Mouse (Mus musculus) midbrain, embryonic 15.5 days (tissue): ENCODE results near the gene Cela3a. TPM values are rescaled to one million over a fixed set of nuclear protein-coding genes. Genes with fewer than 3 reads are reported as not detected.
A peak's percentile ranks its signal among the peaks of the same experiment; 100 is the strongest.
"Not testable (repeated sequence)": the region's sequence is repeated elsewhere in the genome, so short reads cannot be mapped to it uniquely, and the experiment has no call there.

Experiments used
- ATAC-seq: fragments of 200-750 bp; cut with Nextera tagmentation; replicated peaks from 2 replicates; pipeline ENCODE4 v1.8.0; 2017; ENCODE audit warnings: moderate TSS enrichment
- H3K27ac ChIP-seq: fragments of 300-500 bp; sonication (generic); 2 replicates; pipeline ENCODE4 v1.5.1; 2015; ENCODE audit warnings: mild to moderate bottlenecking, inconsistent platforms
- H3K27me3 ChIP-seq: fragments of 300-500 bp; sonication (generic); replicated peaks from 2 replicates; pipeline ENCODE4 v1.6.1; 2015; ENCODE audit warnings: inconsistent platforms
- H3K36me3 ChIP-seq: fragments of 300-500 bp; sonication (generic); replicated peaks from 2 replicates; pipeline ENCODE4 v1.6.1; 2015; ENCODE audit warnings: inconsistent platforms
- H3K4me1 ChIP-seq: fragments of 300-500 bp; sonication (generic); 2 replicates; pipeline ENCODE4 v1.6.1; 2015; ENCODE audit warnings: inconsistent platforms
- H3K4me2 ChIP-seq: fragments of 300-500 bp; sonication (generic); 2 replicates; pipeline ENCODE4 v1.6.1; 2015; ENCODE audit warnings: inconsistent platforms, mild to moderate bottlenecking, moderate library complexity
- H3K4me3 ChIP-seq: fragments of 300-500 bp; sonication (generic); 2 replicates; pipeline ENCODE4 v1.5.1; 2015; ENCODE audit warnings: mild to moderate bottlenecking, inconsistent platforms
- H3K9ac ChIP-seq: fragments of 300-500 bp; sonication (generic); 2 replicates; pipeline ENCODE4 v1.6.1; 2015; ENCODE audit warnings: mild to moderate bottlenecking, inconsistent platforms
- H3K9me3 ChIP-seq: fragments of 300-500 bp; sonication (generic); 2 replicates; pipeline ENCODE4 v1.6.1; 2016; ENCODE audit warnings: inconsistent platforms
- WGBS: fragments of 180-500 bp; shearing (Covaris S2); methylation state at CpG from one replicate; pipeline ENCODE4 v1.1.7; 2015; ENCODE audit warnings: mixed read lengths; 5-methylcytosine and 5-hydroxymethylcytosine counted together
- polyA plus RNA-seq: library from polyadenylated mRNA; unstranded; fragments of >200 nt; fragmentation: Nextera tagmentation; extraction: Ambion mirVana; gene quantifications from 2 replicates; pipeline ENCODE4 v1.2.1, GENCODE M21; 2015

Gene Cela3a
- polyA plus RNA-seq, 1 experiment from 2014 or later: not detected

DNA sequence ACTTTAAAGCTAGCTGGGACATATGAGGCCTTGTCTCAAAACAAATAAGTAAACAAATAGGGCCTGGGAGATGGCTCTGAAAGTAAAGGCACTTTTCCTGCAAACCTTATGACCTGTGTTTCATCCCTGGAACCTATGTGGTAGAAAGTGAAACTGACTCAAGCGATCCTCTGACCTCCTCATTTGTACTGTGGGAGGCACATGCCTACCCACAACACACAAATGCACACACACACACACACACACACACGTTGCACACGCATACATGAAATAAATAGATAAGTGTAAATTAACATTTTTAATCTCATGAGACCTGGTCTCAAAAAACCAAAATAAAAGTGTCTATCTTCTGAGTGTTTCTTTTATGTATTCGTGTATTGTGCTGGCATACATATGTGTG, 36.3 kb upstream of the Cela3a start:
- H3K27me3 ChIP-seq: no peaks in the 10 kb centered on the region
- 95% methylated on average over 4 of the region's 4 CpGs for WGBS

DNA sequence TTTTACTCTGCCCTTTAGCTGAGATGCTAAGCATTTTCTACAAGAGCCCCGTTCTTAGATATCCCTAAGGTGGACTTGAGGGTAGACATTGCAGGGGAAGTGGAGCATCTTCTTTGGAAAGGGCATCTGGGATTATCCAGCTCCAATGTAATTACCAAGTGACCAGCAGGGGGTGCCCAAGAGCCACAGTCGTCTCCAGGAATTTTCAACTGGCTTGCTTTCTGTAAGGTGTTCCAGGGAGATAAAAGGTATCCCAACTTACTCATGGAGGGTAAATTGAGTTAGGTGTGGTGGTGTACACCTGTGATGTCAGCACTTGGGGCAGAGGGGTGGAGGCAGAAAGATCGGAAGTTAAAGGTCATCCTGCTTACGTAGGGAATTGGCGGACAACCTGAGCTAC, 34.0 kb upstream of the Cela3a start:
- peak overlapping the region; percentile 19; the same call in 1 of the 2 replicates for H3K4me2 ChIP-seq
- no peak for ATAC-seq
- 30% methylated on average over 5 of the region's 5 CpGs for WGBS

More for the DNA sequence above, 36.3 kb upstream of the Cela3a start:
- no peak overlapping the region for H3K4me2 ChIP-seq
- H3K9ac ChIP-seq: no peak overlapping the region
- ATAC-seq: no peak
- no peak overlapping the region for H3K4me3 ChIP-seq
- H3K4me1 ChIP-seq: peaks cover 10% of the 10 kb centered on the region
- H3K36me3 ChIP-seq: no peaks in the 10 kb centered on the region
- no peak overlapping the region for H3K27ac ChIP-seq
- H3K9me3 ChIP-seq: no peaks in the 10 kb centered on the region

DNA sequence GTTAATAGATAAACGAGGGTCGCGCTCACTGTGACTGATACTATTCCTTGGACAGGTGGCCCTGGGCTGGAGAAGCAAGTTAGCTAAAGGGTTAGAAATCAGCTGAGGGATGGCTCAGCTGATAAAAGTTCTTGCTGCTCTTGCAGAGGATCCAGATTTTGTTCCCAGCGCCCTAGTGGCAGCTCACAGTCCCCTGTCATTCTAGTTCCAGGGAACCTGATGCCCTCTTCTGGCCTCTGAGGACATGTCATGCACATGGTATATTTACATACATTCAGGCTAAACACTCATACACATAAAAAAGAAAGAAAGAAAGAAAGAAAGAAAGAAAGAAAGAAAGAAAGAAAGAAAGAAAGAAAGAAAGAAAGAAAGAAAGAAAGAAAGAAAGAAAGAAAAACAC, 31.7 kb upstream of the Cela3a start:
- 83% methylated on average over 4 of the region's 4 CpGs for WGBS

More for the DNA sequence above, 34.0 kb upstream of the Cela3a start:
- Histone ChIP-seq H3K4me1 (peaks cover 7% of the 10 kb centered on the region), H3K36me3 (no peaks in the 10 kb centered on the region), H3K27me3 (no peaks in the 10 kb centered on the region), H3K4me3 (no peak overlapping the region), H3K27ac (no peak overlapping the region), H3K9me3 (no peaks in the 10 kb centered on the region), H3K9ac (no peak overlapping the region)

DNA sequence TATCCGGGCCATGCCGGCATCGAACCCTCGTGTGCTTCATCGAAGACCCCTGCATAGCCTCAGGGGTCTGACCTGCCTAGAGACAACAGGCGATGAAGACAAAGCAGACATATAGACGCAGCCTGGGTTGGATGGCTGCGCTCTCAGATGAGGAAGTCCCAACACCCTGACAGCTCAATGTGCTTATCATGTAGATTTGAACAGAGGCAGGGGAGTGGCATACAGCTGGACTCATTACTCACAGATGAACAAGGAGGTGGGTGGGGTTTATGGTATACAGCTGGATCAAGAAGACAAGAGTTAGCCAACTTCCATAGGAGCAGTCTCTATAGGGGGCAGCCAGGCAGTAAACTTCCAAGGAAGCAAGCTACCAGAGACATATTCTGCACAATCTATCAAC, 29.3 kb upstream of the Cela3a start:
- Histone ChIP-seq H3K4me1 (no peaks in the 10 kb centered on the region), H3K9me3 (no peaks in the 10 kb centered on the region), H3K27ac (no peak overlapping the region), H3K4me2 (no peak overlapping the region), H3K27me3 (no peaks in the 10 kb centered on the region), H3K9ac (no peak overlapping the region), H3K36me3 (no peaks in the 10 kb centered on the region), H3K4me3 (no peak overlapping the region)
- ATAC-seq: no peak
- 89% methylated on average over 8 of the region's 8 CpGs for WGBS

More for the DNA sequence above, 31.7 kb upstream of the Cela3a start:
- Histone ChIP-seq H3K4me1 (no peaks in the 10 kb centered on the region), H3K9me3 (no peaks in the 10 kb centered on the region), H3K36me3 (no peaks in the 10 kb centered on the region), H3K9ac (no peak overlapping the region), H3K27ac (no peak overlapping the region), H3K4me2 (no peak overlapping the region), H3K27me3 (no peaks in the 10 kb centered on the region), H3K4me3 (no peak overlapping the region)
- no peak for ATAC-seq

DNA sequence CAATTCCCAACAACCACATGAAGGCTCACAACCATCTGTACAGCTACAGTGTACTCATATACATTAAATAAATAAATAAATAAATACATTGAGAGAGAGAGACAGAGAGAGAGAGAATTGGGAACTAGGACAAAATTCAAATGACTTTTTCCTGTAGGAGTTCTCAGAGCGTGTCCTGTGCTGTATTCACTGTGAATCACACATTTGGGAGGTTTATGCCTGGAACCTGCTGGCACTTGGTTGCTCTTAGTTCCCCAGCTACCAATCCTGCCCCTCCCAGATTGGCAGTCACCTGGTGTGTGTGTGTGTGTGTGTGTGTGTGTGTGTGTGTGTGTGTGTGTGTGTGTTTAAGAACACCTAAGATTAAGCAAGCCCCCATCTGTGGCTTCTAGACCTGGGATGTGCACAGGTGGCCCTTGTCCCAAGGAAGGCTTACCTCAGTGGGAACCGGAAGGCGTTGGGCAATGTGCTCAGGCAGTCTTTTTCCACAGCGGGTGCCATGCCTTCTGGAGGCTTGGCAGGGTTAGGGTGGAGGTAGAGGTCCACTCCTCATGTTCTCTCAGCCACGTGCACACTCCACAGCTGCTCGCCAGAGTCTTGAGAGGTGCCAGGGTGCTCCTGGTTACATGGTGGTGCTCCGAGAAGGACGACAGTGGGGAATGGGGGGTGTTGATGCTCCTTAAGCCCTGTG, 27.5 kb upstream of the Cela3a start:
- no peaks in the 10 kb centered on the region for H3K27me3 ChIP-seq
- H3K4me3 ChIP-seq: no peak overlapping the region
- H3K4me1 ChIP-seq: no peaks in the 10 kb centered on the region
- ATAC-seq: no peak
- 91% methylated on average over 8 of the region's 8 CpGs for WGBS
- no peaks in the 10 kb centered on the region for H3K36me3 ChIP-seq
- H3K27ac ChIP-seq: no peak overlapping the region
- H3K9ac ChIP-seq: no peak overlapping the region
- H3K4me2 ChIP-seq: no peak overlapping the region
- H3K9me3 ChIP-seq: no peaks in the 10 kb centered on the region

DNA sequence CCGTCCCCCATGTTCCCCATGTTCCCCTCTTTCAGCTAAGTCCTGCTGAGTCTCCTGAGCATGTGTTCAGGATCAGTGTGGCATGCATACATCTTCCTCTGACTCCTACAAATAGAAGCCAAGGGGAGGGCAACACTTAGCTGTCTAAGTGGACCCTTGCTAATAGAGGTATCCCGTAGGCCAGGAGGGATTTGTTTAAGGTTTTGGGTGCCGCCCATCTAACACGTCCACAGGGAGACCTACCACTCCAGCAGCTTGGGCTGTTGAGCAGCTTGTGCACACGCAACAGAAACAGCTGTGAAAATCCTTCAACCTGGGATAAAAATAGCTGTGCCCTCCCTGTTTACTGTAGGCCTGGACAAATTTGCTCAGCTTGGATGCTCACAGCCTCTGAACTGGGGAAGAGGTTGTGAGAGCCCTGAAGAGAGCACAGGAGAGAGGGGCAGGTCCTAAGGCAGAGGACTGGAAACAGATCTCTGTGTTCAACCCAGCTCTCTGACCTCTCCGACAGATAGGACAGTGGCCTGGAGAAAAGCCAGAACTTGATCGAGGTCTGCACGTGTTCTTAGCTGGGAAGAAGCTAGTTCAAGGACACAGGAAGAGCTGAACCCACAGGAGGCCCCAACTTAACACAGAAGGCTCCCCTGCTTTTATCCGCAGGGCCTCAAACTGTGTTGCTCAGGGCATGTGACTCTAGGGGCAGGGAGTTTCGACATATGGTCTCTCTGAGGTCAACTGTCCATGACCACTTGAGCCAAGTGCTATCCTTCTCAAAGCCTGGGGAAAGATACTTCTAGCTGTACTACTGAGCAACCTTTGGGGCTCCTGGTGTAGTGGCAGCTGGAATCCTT, 23.3 kb upstream of the Cela3a start:
- not testable (repeated sequence) for H3K36me3 ChIP-seq, H3K9me3 ChIP-seq, H3K4me3 ChIP-seq, H3K4me2 ChIP-seq, H3K9ac ChIP-seq, ATAC-seq, H3K4me1 ChIP-seq, H3K27ac ChIP-seq, H3K27me3 ChIP-seq
- WGBS: 83% methylated on average over 10 of the region's 10 CpGs

DNA sequence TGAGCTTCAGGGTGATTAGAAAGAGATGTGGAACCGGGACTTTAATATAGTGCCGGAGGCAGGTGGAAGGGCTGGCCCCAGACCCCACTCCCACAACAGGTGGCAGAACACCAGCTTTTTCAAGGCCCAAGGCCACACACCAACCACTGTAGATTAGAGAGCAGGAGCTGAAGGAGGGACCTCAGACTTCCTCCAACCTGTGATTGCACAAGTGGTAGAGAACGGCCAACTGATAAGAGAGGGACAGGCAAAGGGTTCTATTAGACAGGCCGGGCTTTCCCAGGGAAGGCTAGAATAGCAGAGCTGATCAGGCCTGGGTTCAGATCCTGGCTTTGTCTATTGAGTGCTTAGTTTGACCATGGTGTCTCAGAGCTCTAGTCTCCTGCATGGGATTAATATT, 20.9 kb upstream of the Cela3a start, which contains the start of gene Cela3b:
Gene Cela3b, minus strand, starts transcription at position 39 of the 400 bp plus-strand sequence.
- Histone ChIP-seq H3K27ac (no peak within 1 kb of the TSS), H3K4me3 (no peak within 1 kb of the TSS), H3K4me2 (no peak within 1 kb of the TSS), H3K27me3 (no peaks in the 10 kb centered on the region), H3K9me3 (no peaks in the 10 kb centered on the region), H3K9ac (no peak within 1 kb of the TSS), H3K4me1 (no peaks in the 10 kb centered on the region), H3K36me3 (no peaks in the 10 kb centered on the region)
- WGBS: 96% methylated on average over 4 of the region's 4 CpGs
- no peak for ATAC-seq

DNA sequence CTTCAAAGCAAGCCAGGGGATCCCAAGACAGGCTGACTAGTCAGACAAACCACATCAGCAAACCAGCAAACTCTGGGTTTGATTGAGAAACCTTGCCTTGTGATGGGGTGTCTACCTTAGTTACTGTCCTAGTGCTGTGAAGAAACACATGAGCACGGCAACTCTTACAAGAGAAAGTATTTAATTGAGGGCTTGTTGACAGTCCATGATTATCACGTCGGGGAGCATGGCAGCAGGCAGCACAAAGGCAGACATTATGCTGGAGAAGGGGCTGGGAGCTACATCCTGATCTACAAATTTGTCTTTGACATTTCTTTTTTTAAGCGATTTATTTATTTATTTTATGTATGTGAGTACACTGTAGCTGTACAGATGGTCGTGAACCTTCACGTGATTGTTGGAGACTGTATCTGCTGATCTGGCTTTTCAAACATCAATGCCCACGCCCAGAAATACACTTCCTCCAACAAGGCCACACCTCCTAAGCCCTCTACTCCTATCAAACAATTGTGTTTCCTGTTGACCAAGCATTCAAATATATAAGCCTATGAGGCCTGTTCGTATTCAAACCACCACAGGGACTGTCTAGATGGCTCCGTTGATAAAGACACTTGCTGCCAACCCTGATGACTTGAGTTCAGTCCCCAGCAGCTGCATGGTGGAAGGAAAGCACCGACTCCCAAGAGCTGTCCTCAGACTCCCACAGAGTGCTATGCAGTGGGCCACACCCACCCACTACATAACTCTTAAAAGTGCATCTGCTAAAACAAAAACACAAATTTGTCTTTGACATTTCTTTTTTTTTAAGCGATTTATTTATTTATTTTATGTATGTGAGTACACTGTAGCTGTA, 8.3 kb upstream of the Cela3a start:
- H3K36me3 ChIP-seq: no peaks in the 10 kb centered on the region
- H3K27me3 ChIP-seq: no peaks in the 10 kb centered on the region
- no peaks in the 10 kb centered on the region for H3K4me1 ChIP-seq
- no peak overlapping the region for H3K4me3 ChIP-seq
- no peak overlapping the region for H3K27ac ChIP-seq
- ATAC-seq: no peak
- no peaks in the 10 kb centered on the region for H3K9me3 ChIP-seq
- no peak overlapping the region for H3K4me2 ChIP-seq
- H3K9ac ChIP-seq: no peak overlapping the region
- 74% methylated on average over 11 of the region's 11 CpGs for WGBS

DNA sequence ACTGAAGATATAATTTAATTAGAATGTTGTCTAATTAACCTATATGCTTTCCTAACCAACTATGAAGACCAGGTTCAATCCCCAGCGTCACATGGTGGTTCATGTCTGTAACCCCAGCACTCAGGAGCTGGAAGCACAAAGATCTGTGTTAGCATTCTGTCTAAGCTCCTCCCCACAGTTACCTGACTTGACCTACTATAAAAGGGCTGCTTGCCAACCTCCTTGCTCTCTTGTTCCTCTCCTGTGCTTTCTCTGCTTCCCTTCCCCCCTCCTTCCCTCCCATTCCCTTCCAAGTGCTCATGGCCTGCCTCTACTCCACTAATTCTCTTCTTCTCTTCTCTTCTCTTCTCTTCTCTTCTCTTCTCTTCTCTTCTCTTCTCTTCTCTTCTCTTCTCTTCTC, 5.3 kb upstream of the Cela3a start:
- Histone ChIP-seq H3K9ac (no peak overlapping the region), H3K4me1 (no peaks in the 10 kb centered on the region), H3K27me3 (no peaks in the 10 kb centered on the region), H3K4me2 (no peak overlapping the region), H3K27ac (no peak overlapping the region), H3K36me3 (no peaks in the 10 kb centered on the region), H3K4me3 (no peak overlapping the region), H3K9me3 (no peaks in the 10 kb centered on the region)
- ATAC-seq: no peak
- WGBS: 61% methylated on average over 1 of the region's 1 CpGs

DNA sequence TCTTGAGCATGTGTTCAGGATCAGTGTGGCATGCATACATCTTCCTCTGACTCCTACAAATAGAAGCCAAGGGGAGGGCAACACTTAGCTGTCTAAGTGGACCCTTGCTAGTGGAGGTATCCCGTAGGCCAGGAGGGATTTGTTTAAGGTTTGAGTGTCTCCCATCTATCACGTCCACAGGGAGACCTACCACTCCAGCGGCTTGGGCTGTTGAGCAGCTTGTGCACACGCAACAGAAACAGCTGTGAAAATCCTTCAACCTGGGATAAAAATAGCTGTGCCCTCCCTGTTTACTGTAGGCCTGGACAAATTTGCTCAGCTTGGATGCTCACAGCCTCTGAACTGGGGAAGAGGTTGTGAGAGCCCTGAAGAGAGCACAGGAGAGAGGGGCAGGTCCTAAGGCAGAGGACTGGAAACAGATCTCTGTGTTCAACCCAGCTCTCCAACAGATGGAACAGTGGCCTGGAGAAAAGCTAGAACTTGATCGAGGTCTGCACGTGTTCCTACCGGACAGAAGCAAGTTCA, 2.7 kb upstream of the Cela3a start:
- H3K27ac ChIP-seq, H3K9me3 ChIP-seq, H3K36me3 ChIP-seq, H3K4me1 ChIP-seq, H3K27me3 ChIP-seq, ATAC-seq, H3K4me2 ChIP-seq, H3K9ac ChIP-seq, H3K4me3 ChIP-seq: not testable (repeated sequence)
- WGBS: 90% methylated on average over 7 of the region's 7 CpGs

DNA sequence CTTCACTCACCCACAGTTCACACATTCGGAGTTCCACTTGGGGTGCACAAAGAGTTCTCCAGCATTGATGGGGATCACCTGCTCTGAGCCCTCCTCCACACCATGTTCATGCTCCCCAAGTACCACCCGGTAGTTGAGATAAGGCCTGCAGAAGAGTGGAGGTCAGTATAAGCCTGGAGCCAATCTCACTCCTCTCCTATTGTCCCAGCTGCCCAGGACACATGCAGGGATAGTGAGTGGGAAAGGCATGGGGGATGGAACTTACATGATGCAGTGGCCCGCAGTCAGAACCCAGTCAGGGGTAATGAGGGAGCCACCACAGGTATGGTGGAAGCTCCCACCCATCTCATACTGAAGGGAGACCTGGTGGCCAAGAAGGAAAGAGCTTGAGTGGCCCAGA, 4.0 kb downstream of the Cela3a start:
- Histone ChIP-seq H3K36me3 (no peaks in the 10 kb centered on the region), H3K4me3 (no peak overlapping the region), H3K4me1 (no peaks in the 10 kb centered on the region), H3K27ac (no peak overlapping the region), H3K9me3 (no peaks in the 10 kb centered on the region), H3K27me3 (no peaks in the 10 kb centered on the region), H3K4me2 (no peak overlapping the region), H3K9ac (no peak overlapping the region)
- no peak for ATAC-seq
- WGBS: 92% methylated on average over 3 of the region's 3 CpGs
